Mouse (Mus musculus) granulocyte monocyte progenitor cell, adult 5-6 weeks (primary cell): ENCODE measurements around the gene Apof. TPM values are rescaled to one million over a fixed set of nuclear protein-coding genes. Genes with fewer than 3 reads are reported as not detected.

Source experiments
- ATAC-seq: replicated peaks from 2 replicates; pipeline ENCODE4 v1.8.0; 2016; ENCODE audit warnings: mild to moderate bottlenecking, moderate TSS enrichment, inconsistent platforms; ENCODE audit not compliant: poor library complexity, severe bottlenecking
- total RNA-seq, 2 experiments: library from RNA; stranded (forward) in 1 of 2; stranded (reverse) in 1 of 2; fragments of 200-712, 200-1000 nt in 1 of 2; fragments of >200 nt in 1 of 2; fragmentation: Nextera tagmentation in 1 of 2; gene quantifications; 2 replicates each; pipeline ENCODE4 v1.2.3; 2014 to 2017

The Apof gene
- total RNA-seq, 2 experiments from 2014 or later: 0.57 TPM; not detected in 1

GRCm38 (mm10) chr10:128296370-128297090, 28.1 kb downstream of the Apof start:
- ATAC-seq: no peak

GRCm38 (mm10) chr10:128297221-128297620, 28.8 kb downstream of the Apof start:
- no peak for ATAC-seq

GRCm38 (mm10) chr10:128297622-128298021, 29.2 kb downstream of the Apof start:
- no peak for ATAC-seq

- ATAC-seq: peak; percentile 66
Observed at GRCm38 (mm10) chr10:128298243-128298642, 29.8 kb downstream of the Apof start.

GRCm38 (mm10) chr10:128298702-128299171, 30.3 kb downstream of the Apof start, which contains the start of gene Il23a:
Gene Il23a, minus strand, starts transcription at chr10:128298752.
- ATAC-seq: peak; percentile 32

- ATAC-seq: no peak
Observed at GRCm38 (mm10) chr10:128302357-128302756, 33.9 kb downstream of the Apof start.

- no peak for ATAC-seq
Observed at GRCm38 (mm10) chr10:128302785-128303125, 34.3 kb downstream of the Apof start.

- peak; percentile 80 for ATAC-seq
Observed at GRCm38 (mm10) chr10:128303126-128304021, 34.9 kb downstream of the Apof start, which contains the start of gene Pan2. Gene Pan2, plus strand, starts transcription at chr10:128303335.

- ATAC-seq: no peak
Observed at GRCm38 (mm10) chr10:128309654-128310053, 41.2 kb downstream of the Apof start.

- no peak for ATAC-seq
Observed at GRCm38 (mm10) chr10:128310177-128310576, 41.7 kb downstream of the Apof start.

- peak; percentile 30; the same call in 1 of the 2 replicates for ATAC-seq
Observed at GRCm38 (mm10) chr10:128310902-128311301, 42.4 kb downstream of the Apof start.

GRCm38 (mm10) chr10:128315578-128315977, 47.1 kb downstream of the Apof start:
- no peak for ATAC-seq

Other genes starting within 250 kb of the Apof start
- gene Naca, start 233.1 kb upstream of the Apof start, total RNA-seq (2014; fragmentation: Nextera tagmentation): 1,470 and 1,497 TPM in 2 replicates
- gene Naca, start 233.1 kb upstream of the Apof start, total RNA-seq (2017): 2,024 and 2,260 TPM in 2 replicates
- gene Ptges3, start 209.7 kb upstream of the Apof start, total RNA-seq (2014; fragmentation: Nextera tagmentation): 204 and 218 TPM in 2 replicates
- gene Ptges3, start 209.7 kb upstream of the Apof start, total RNA-seq (2017): 321 and 371 TPM in 2 replicates
- 1,867 and 2,007 TPM in 2 replicates for gene Atp5b, start 185.4 kb upstream of the Apof start, total RNA-seq (2014; fragmentation: Nextera tagmentation)
- gene Atp5b, start 185.4 kb upstream of the Apof start, total RNA-seq (2017): 1,997 and 2,300 TPM in 2 replicates
- 54.8 and 64.2 TPM in 2 replicates for gene Baz2a, start 177.1 kb upstream of the Apof start, total RNA-seq (2014; fragmentation: Nextera tagmentation)
- gene Baz2a, start 177.1 kb upstream of the Apof start, total RNA-seq (2017): 15.0 and 17.2 TPM in 2 replicates
- gene Rbms2, start 88.4 kb upstream of the Apof start, total RNA-seq (2014; fragmentation: Nextera tagmentation): 14.3 and 20.5 TPM in 2 replicates
- 1.8 and 2.1 TPM in 2 replicates for gene Rbms2, start 88.4 kb upstream of the Apof start, total RNA-seq (2017)
- not detected in 2 replicates for gene Gls2, start 74.2 kb upstream of the Apof start, total RNA-seq (2014; fragmentation: Nextera tagmentation)
- not detected in 2 replicates for gene Gls2, start 74.2 kb upstream of the Apof start, total RNA-seq (2017)
- gene Spryd4, start 56.9 kb upstream of the Apof start, total RNA-seq (2014; fragmentation: Nextera tagmentation): 15.1 and 16.3 TPM in 2 replicates
- 9.7 and 19.2 TPM in 2 replicates for gene Spryd4, start 56.9 kb upstream of the Apof start, total RNA-seq (2017)
- gene Mip, start 42.8 kb upstream of the Apof start, total RNA-seq (2014; fragmentation: Nextera tagmentation): 0.75 TPM in 1 of 2 replicates, not detected in the other
- gene Mip, start 42.8 kb upstream of the Apof start, total RNA-seq (2017): not detected in 2 replicates
- gene Timeless, start 36.6 kb upstream of the Apof start, total RNA-seq (2014; fragmentation: Nextera tagmentation): 55.4 and 70.5 TPM in 2 replicates
- 64.0 and 71.4 TPM in 2 replicates for gene Timeless, start 36.6 kb upstream of the Apof start, total RNA-seq (2017)
- 0.41 and 3.2 TPM in 2 replicates for gene Apon, start 14.6 kb upstream of the Apof start, total RNA-seq (2014; fragmentation: Nextera tagmentation)
- gene Apon, start 14.6 kb upstream of the Apof start, total RNA-seq (2017): 0.31 and 0.99 TPM in 2 replicates
- gene Stat2, start 1.9 kb downstream of the Apof start, total RNA-seq (2014; fragmentation: Nextera tagmentation): 26.8 and 28.5 TPM in 2 replicates
- 6.5 and 7.1 TPM in 2 replicates for gene Stat2, start 1.9 kb downstream of the Apof start, total RNA-seq (2017)
- gene Il23a, start 30.1 kb downstream of the Apof start, total RNA-seq (2014; fragmentation: Nextera tagmentation): not detected in 2 replicates
- 1.3 and 1.6 TPM in 2 replicates for gene Il23a, start 30.1 kb downstream of the Apof start, total RNA-seq (2017)
- gene Pan2, start 34.7 kb downstream of the Apof start, total RNA-seq (2014; fragmentation: Nextera tagmentation): 22.7 and 25.7 TPM in 2 replicates
- 9.8 and 16.2 TPM in 2 replicates for gene Pan2, start 34.7 kb downstream of the Apof start, total RNA-seq (2017)
- 108 and 200 TPM in 2 replicates for gene Cnpy2, start 53.8 kb downstream of the Apof start, total RNA-seq (2014; fragmentation: Nextera tagmentation)
- gene Cnpy2, start 53.8 kb downstream of the Apof start, total RNA-seq (2017): 135 TPM in 2 replicates
- 175 and 176 TPM in 2 replicates for gene Cs, start 69.1 kb downstream of the Apof start, total RNA-seq (2014; fragmentation: Nextera tagmentation)
- gene Cs, start 69.1 kb downstream of the Apof start, total RNA-seq (2017): 104 and 114 TPM in 2 replicates
- 20.8 and 28.4 TPM in 2 replicates for gene Coq10a, start 100.3 kb downstream of the Apof start, total RNA-seq (2014; fragmentation: Nextera tagmentation)
- 6.8 and 7.9 TPM in 2 replicates for gene Coq10a, start 100.3 kb downstream of the Apof start, total RNA-seq (2017)
- 58.1 and 60.1 TPM in 2 replicates for gene Ankrd52, start 108.4 kb downstream of the Apof start, total RNA-seq (2014; fragmentation: Nextera tagmentation)
- gene Ankrd52, start 108.4 kb downstream of the Apof start, total RNA-seq (2017): 9.1 and 11.3 TPM in 2 replicates
- gene Slc39a5, start 132.6 kb downstream of the Apof start, total RNA-seq (2014; fragmentation: Nextera tagmentation): not detected in 2 replicates
- gene Slc39a5, start 132.6 kb downstream of the Apof start, total RNA-seq (2017): not detected in 2 replicates
- gene Nabp2, start 142.8 kb downstream of the Apof start, total RNA-seq (2014; fragmentation: Nextera tagmentation): 80.4 and 115 TPM in 2 replicates
- 58.6 and 60.5 TPM in 2 replicates for gene Nabp2, start 142.8 kb downstream of the Apof start, total RNA-seq (2017)
- gene Rnf41, start 143.0 kb downstream of the Apof start, total RNA-seq (2014; fragmentation: Nextera tagmentation): 15.7 and 29.1 TPM in 2 replicates
- gene Rnf41, start 143.0 kb downstream of the Apof start, total RNA-seq (2017): 16.5 and 18.6 TPM in 2 replicates
- gene Smarcc2, start 190.6 kb downstream of the Apof start, total RNA-seq (2014; fragmentation: Nextera tagmentation): 90.4 and 113 TPM in 2 replicates
- gene Smarcc2, start 190.6 kb downstream of the Apof start, total RNA-seq (2017): 56.4 and 56.9 TPM in 2 replicates
- 1,019 and 1,105 TPM in 2 replicates for gene Myl6, start 225.5 kb downstream of the Apof start, total RNA-seq (2014; fragmentation: Nextera tagmentation)
- gene Myl6, start 225.5 kb downstream of the Apof start, total RNA-seq (2017): 1,278 and 1,308 TPM in 2 replicates
- 10.7 and 13.7 TPM in 2 replicates for gene Myl6b, start 230.0 kb downstream of the Apof start, total RNA-seq (2014; fragmentation: Nextera tagmentation)
- 1.2 and 1.7 TPM in 2 replicates for gene Myl6b, start 230.0 kb downstream of the Apof start, total RNA-seq (2017)